Mouse (Mus musculus): ENCODE measurements at regions not wholly inside any gene's neighbourhood (a gene's known extent, or its start where the extent isn't known, plus 50 kb on each side); places are given as distances from the start of the nearest gene placed in this dataset.

DNA sequence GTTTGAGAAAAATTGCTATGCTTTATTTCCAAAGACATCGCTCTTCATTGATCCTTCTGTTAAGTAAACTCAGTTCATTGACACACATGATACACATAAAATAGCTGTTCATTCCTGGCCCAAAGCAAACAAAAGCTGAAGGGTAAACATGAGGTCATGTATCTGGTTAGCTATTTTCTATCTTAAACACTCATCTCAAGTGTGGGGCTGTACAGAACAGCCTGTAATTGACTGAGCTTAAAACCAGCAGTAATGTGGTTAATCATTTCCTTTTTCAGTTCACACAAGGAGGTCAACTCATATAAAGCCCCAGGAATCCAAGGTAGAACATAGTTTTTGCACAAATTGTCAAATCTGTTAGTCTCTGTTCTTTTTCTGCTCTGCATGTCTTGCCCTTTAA is 94.5 kb downstream of the Cldn17 start:
- no peak for DNase-seq (ENCODE audit: low read depth, low spot score)

- no peak for DNase-seq (ENCODE audit: low read depth, low spot score)
Measured at GRCm38 (mm10) chr16:88408144-88408543, 98.6 kb downstream of the Cldn17 start.

DNA sequence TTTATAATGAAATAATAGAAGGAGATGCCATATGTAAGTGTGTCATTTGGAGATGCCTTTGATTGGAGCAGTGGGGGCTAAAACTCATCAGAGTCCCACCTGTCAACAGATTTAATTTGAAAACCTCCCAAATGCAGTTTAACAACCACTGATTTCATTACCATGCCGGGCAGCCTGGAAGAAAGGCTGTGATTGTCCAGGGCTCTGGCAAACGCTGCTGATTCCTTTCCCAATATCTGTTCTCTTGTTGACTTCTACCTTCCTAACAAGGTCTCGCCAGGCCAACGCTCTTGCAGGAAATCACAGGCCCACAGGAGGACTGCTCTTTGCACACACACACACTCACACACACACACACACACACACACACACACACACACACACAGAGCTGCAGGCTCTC is 102.4 kb downstream of the Cldn17 start:
- DNase-seq (ENCODE audit: low read depth, low spot score), result no peak

- no peak for DNase-seq (ENCODE audit: low read depth, low spot score)
Measured at GRCm38 (mm10) chr16:88399881-88400280, 106.9 kb downstream of the Cldn17 start.

DNA sequence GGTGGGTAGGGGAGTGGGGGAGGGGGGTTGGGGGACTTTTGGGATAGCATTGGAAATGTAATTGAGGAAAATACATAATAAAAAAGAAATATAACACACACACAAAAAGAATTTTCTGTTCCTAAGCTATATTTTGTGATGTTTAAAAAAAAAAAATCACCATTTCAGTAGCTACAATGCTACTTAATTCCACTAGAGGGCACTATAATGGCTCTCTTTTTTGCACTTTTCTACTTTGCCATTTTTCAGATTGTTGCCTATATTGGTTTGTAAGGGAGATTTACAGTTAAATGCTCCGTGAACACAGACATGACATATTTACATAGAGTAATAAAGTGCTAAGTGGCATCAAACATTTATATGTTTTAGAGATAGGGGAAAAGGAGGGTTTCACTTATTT is 102.7 kb upstream of the Grik1 start:
- no peak for DNase-seq (ENCODE audit: low read depth, low spot score)

- DNase-seq (ENCODE audit: low read depth, low spot score), result no peak
Measured at GRCm38 (mm10) chr16:88381605-88382279, 91.7 kb upstream of the Grik1 start.

DNA sequence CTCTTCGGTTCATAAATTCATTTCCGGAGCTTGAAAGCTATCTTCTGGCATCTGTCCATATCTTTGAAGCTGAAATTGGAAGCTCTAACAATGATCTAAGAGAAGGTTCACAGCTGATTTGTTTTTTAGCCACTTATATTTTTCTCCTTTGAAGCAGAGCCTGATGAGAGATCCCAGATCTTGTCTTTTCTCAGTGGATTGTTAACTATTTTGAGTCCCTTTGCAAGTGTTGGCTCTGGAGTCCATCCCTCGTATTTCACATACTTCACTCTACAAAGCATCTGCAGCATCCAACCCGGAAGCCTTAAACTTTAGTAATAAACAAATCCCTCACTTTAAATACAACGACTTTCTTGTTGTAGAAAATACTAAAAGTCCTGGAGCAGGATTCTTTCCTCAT is 85.6 kb upstream of the Grik1 start:
- DNase-seq (ENCODE audit: low read depth, low spot score), result no peak

GRCm38 (mm10) chr16:88374612-88375011 is 84.5 kb upstream of the Grik1 start:
- no peak for DNase-seq (ENCODE audit: low read depth, low spot score)

DNA sequence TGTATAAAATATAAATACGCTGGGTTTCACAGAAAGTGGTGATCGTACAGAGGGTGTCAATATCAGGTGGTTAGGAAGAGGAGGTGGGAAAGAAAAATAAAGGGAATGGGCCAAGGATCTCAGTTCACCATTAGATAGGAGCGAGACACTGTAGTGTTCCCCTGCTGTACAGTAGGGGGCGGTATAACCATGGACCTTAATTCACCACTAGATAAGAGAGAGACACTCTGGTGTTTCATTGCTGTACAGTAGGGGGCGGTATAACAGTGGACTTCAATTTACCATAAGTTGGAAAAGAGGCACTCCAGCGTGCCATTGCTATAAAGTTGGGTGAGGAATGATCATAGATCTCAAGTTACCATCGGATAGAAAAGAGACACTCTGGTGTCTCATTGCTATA is 82.0 kb upstream of the Grik1 start:
- peak; percentile 17 for DNase-seq (ENCODE audit: low read depth, low spot score)

- DNase-seq (ENCODE audit: low read depth, low spot score), result no peak
Measured at GRCm38 (mm10) chr16:88368146-88368545, 78.1 kb upstream of the Grik1 start.

DNA sequence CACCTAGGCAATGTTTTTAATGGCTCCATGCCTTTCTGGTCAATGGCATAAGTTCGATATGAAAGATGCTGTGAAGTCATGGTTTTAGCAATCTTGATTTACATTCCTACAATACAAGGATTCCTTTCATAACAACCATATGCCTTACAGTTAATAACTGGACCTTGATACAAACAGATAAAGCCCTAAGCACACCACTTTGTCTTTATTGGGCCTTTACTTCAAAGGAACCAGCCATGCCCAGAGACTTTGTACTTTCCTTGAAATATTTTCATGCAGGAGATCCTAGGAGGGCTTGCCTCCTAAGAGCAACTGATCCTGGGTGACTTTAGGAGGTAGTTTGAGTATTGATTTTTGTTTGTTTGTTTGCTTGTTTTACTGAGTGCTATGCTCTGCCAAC is 77.1 kb upstream of the Grik1 start:
- DNase-seq (ENCODE audit: low read depth, low spot score), result no peak

- no peak for DNase-seq (ENCODE audit: low read depth, low spot score)
Measured at GRCm38 (mm10) chr16:88360081-88360480, 70.0 kb upstream of the Grik1 start.

Data from A20 (cell line).